Mouse (Mus musculus) CD4-positive, CD25-positive, alpha-beta regulatory T cell, adult 4 months (primary cell): ENCODE results near the gene Pigk. TPM values are rescaled to one million over a fixed set of nuclear protein-coding genes. Genes with fewer than 3 reads are reported as not detected.
"Not testable (repeated sequence)": the region's sequence is repeated elsewhere in the genome, so short reads cannot be mapped to it uniquely, and the experiment has no call there.

Experiments
- ATAC-seq: one replicate; pipeline ENCODE4 v1.8.0; 2017
- polyA plus RNA-seq, 2 experiments: library from polyadenylated mRNA; unstranded; fragments of 100-300 nt; shearing (Covaris generic); gene quantifications; one replicate each; pipeline ENCODE4 v1.2.1; 2017

Pigk gene
- 10 to 100 TPM; 51.1 to 60.6 TPM for polyA plus RNA-seq

DNA sequence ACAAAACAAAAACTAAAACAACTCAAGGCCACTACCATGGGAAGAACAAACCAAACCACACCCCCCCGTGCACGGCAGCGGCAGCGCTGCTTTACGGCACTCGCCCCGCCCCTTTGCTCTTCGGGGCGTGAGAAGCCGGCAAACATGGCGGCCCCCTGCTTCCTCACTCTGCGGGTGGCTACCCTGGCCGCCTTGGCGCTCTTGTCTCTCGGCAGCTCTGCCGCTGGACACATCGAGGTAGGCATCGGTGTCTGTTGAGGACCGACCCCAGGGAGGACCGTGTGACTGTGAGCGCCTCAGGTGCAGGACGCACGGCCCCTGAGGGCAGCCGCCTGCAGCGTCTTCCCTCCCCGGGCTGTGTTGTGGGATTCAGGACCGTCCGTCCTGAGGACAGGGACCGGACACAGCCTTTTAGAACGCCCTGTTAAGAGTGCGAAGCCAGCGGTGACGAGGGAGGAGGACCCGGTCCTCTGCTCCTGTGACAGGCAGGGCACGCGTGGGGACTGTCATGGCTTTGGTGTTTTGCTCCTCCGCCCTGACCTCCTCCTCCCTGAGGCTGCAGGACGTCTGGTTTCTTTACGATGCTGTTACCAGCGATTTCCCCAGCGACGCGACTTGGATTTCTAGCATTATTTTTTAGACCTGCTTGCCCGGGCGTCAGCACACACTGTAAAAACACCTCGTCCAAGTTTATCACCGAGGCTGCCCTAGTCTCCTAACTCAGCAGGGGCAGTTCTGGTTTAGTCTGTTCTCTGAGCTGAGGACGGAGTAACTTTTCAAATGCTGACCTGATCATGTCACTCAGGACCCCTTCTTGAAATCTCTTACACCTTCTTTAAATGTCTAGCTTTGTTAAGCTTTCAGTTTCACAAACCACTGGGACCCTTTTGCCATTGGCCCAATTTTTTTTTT, at the start of gene Pigk:
TSS of gene Pigk (plus strand) at position 110 of the 912 bp plus-strand sequence.
- peak; percentile 93 for ATAC-seq

DNA sequence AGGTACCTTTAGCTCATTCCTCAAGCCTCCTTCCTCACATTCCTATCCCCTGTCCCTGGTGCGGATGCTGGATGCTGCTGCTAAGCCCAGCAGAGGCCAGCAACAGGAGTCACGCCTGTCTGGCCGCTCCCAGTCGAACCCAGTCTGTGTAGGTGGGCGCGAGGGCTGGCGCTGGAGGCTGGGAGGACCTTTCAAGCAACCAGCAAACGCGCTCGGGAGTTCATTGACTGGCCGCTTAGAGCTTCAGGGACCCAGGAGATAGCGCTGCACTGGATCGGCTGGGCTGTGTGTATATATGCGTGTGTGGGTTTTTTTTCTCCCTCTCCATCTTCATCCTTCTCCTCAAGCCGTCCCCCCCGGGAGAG, 46.9 kb upstream of the Pigk start:
- no peak for ATAC-seq

DNA sequence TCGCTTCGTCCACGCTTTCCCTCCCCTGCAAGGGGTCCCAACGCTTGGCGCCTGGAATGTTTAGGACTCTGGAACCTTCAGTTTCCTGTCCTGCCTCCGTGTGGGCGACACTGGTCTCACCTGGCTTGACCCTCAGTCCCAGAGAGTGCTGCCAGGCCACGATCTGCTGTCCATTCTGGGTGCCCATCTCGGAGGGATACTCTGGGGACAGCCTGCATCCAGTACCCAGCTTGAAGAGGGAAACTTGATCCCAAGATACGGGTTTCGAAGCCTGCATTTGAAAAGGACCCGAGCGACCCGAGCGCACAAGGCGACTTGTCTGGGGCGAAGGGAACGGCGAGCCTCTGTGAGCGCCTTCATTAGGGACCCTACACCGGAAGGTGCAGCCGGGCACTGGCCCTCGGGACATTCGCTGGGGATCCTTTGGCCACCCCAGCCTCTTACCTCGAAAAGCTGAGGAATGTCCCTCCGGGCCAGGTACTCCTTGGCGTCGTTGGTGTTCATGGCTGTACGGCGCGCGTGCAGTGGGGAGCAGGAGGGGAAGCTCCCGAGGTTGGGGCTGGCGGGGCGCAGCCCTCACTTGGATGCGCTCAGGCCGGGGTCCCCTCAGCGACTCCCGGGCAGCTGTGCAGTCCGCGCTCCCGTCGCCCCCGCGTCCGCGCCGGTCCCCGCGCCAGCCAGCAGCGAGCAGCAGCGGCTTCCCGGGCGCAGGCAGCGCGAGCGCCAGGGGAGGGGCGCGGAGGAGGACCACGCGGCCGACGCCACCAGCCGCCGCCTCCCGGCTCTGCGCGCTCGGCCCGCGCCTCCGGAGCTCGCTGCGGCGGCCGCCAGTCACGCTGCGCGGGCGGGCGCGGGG, 46.3 kb upstream of the Pigk start:
- no peak for ATAC-seq

DNA sequence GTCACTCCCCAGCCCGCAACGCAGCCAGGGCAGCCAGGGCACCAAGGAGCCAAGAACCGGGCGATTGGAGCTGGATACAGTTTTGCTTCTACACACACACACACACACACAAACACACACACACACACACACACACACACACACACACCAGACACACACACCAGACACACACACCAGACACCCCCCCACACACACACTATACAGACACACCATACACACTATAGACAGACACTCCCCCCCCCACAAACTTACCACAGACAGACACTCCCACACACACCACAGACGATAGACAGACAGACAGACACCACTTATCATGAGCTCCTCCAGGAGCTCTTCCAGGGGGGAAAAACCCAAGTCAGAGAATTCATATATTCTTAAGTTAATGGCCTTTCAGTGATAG, 45.7 kb upstream of the Pigk start, which contains the start of gene Ak5:
TSS of gene Ak5 (minus strand) at position 122 of the 400 bp plus-strand sequence.
- ATAC-seq = no peak

DNA sequence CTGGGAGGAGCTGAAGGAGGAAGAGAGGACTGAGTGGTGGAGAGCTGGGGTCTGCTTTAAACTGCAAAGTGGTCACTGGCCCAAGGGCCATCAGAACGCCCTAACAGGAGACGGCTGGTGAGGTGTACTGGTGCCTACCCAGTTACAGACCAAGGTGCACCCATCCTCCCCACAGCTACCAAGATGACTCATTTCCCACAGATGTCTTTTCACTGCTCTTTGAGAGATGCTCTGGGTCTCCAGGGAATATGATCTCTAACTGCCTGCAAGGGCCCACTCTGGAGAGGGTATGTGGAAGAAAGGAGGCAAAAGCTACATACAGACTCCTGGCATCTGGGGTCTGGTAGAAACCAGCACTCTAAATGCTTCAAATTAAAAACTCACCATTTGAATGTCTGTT, 45.1 kb upstream of the Pigk start:
- ATAC-seq = no peak

DNA sequence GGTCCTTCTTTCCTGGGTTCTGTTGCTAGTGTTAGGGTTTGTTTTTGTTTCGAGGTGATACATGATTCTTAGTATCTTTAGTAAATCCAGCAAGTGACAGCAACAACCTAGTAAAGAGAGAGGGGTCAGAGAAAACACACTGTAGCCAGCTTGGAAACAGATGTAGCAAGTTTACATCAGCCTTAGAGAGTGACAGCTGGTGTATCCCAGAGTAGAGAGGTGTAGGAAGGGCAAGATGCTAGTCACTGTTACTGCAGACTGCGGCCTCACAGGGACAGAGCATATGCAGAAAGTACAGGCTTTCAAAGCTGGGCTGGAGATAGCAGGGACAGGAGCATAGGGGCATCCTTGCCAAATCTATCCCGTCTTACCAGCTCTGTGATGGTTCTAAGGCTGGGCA, 44.1 kb upstream of the Pigk start:
- ATAC-seq = no peak

DNA sequence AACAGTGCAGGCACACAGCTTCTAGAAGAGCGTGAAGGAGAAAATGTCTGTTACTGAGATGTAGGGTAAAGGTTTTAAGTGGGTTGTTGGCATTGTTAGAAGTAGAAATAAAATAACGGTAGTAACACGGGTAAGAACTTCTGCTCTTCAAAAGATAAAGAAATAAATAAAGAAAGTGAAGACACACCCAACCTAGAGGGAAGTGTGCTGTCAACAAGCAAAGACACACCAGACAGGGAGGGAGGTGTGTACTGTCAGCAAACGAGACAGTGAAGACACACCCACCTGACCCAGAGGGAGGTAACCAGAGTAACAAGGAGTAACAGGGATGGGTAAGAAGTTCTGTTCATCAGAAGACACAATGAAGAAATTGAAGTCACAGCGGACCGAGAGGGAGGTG, 39.2 kb upstream of the Pigk start:
- no peak for ATAC-seq

DNA sequence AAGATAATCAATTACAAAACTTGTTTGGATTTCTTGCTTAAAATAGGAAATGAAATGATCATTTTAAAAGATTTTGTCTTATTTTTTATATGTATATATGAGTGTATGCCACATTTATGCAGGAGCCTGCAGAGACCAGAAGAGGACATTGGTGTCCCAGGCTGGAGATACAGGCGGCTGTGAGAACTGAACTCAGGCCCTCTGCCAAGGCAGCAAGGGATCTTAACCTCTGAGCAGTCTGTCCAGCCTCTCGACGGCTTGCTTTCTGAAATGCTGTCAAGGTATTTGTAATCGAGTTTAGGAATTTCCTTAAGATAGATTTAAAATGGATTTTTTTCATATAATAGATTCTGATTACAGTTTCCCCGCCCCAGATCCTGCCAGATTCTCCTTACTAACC, 25.4 kb upstream of the Pigk start:
- ATAC-seq = no peak

DNA sequence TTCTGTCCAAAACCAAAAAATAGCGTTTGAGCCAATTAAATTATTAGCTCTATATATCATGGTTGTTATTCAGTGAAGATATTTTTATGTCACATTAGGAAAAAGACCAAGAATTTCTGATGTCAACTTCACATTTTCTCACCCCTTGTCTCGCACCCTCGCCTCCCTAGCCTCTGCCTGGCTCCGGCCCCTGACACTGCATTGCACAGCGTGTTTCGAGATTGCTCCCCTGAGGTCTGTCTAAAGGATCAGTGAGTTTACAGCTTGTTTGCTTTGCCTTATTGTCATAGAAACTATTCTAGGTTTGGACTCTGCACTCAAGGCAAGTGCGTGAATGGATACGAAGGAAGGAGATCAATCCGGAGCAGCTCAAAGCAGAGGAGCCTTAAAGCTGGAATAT, 24.8 kb upstream of the Pigk start:
- no peak for ATAC-seq

DNA sequence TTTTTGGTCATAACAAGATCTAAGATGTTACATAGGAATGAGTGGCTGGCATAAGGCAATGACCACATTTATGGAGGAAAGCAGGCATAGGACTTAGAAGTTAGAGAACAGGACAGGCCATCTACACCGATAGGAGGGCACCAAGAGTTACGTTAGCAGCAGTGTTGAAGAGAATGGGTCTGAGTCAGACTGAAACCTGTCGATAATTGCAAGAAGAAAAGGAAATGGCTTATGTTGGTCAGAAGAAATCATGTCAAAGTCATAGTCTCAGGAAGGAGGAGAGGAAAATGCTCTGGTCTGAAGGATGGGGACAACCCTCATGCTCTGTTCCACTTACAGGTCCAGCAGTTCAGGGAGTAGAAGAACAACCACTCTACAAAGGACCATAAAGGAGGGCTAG, 18.9 kb upstream of the Pigk start:
- no peak for ATAC-seq

DNA sequence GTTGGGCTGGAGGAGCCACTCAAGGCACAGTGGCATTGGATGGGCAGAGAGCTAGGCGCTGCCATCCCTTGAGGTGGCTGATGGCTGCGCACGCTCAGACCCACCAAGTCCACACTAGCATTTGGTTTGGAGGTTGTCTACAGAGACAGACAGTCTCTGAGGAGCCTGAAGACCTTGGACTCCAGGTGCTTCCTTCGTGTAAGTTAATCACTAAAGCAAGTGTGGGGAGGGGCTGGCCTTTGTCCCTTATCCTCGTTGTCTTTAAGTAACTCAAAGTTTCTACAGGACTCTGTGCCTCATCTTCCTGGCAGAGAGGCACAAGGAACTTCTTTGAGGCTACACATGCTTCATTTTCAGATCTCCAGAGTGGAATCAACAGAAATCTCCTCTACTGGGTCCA, 15.9 kb upstream of the Pigk start:
- no peak for ATAC-seq

DNA sequence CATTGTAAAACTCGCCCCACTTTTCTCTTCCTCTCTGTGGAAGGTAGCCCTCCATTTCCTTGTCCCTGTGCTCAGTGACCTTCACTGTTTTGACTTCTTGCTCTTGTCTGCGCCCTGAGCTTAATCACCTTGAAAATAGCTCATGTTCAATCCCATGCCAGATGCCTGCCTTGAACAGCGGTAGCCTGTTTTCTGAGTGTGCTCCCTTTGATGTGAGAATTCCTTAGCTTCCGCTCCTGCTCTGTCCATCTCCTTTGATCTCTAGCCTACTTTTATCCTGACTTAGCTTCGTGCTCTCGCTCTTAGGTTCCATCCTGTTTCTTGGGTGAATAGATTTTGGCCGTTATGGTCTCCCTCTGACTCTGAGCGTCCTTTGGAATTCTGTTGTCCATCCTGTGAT, 14.6 kb upstream of the Pigk start:
- no peak for ATAC-seq

DNA sequence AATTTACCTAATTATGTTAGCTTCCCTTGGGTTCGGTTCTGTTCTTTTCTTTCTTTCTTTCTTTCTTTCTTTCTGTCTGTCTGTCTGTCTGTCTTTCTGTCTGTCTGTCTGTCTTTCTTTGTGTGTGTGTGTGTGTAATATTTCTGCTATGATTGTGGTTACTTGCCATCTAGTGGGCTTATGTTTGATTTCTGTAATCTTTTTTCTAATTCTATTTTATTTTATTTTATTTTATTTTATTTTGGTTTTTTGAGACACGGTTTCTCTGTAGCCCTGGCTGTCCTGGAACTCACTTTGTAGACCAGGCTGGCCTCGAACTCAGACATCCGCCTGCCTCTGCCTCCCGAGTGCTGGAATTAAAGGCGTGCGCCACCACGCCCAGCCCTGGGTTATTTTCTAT, 12.4 kb upstream of the Pigk start:
- not testable (repeated sequence) for ATAC-seq

DNA sequence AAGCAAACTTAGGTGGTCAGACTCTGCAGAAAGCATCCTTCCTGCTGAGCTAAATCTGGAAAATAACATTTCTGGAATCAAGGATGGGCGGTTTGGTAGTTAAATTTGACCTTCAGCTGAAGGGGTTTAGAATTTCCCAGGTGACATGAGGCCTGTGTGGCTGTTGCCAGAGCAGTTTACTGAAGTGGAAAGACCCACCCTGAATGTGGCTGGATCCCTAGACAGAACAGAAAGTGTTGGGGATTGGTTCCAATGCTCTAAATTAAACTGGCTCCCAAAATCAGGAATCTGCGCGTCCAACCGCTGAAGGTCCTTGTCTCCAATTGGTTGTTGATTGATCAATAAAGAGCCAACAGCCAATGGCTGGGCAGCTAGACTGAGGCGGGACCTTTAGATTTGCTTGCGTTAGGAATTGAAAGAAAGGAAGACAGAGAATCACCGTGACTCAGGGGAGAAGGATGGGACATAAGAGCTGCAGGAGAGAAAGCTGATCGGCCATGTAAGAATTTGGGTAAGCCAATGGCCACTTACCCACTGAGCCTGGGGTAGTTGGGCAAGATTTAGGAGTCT, 11.5 kb upstream of the Pigk start:
- no peak for ATAC-seq

DNA sequence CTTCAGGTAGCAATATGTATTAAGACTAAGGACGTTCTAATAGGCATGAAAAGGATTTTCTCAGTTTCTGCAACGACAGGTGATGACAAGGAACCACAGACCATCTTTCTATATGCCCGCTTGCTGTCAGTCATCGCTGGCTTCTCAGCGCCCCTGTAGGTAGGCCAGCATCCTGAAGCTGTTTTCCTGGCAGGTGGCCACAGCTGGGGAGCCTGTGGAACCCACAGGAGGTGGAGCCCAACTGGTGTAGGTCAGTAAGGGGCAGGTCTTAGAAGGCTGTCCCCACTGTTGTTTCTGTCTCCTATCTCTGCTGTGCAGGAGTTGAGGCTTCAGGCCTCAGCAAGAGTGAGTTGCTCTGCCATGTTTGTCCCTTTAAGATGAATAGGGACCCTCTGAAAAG, 8.1 kb upstream of the Pigk start:
- ATAC-seq = no peak

DNA sequence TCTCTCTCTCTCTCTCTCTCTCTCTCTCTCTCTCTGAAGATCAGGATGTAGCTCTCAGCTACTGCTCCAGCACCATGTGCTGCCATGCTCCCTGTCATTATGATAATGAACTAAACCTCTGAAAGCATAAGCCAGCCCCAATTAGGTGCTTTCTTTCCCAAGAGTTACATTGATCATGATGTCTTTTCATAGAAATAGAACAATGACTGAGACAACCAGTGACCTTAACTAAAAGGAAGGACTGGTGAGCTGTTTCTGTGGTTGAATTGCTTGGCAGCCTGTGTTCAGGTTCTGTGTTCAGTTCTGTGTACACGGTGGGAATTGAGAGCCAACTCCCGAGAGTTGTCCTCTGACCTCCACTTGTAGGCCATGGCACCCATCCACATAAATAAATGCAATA, 7.0 kb upstream of the Pigk start:
- no peak for ATAC-seq

DNA sequence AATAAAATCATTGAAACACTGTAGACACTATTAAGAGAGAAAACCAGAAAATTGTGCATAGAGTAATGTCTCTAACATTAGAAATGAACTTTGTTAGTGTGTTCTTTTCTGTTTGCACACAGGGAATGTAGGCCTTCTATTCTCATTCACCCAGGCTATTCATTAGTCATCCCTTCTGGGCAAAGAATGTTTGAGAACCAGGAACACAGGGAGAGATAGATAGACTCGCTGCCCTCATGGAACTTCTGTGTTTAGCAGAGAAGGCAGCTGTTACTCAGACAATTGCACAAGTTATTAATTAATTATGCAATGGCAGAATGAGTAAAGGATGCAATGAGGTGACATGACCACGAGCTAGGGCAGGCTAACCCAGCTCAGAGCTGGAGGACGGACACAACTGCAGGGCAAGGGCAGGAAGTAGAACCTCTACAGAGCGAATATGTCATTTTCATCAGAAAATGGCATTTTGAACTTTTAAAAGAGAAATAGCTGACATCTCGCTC, 6.5 kb upstream of the Pigk start:
- no peak for ATAC-seq

DNA sequence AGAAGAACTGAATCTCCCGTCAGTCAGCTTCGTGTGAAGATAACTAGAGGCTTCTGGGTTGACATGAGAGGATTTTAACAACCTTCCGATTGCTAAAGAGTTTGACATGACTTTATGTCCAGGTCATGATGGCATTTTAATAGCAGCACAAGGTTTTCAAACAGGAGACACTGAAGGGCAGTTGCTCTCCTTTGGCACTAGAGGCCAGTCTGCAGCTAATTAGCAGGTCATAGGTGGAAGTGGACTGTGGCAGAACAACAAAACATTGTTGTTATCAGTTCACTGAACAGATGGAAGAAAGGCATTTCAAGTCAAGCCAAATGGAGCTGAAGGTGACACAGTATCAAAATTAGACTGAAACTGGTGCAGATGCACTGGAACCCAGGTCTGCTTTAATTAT, 4.0 kb upstream of the Pigk start:
- no peak for ATAC-seq

DNA sequence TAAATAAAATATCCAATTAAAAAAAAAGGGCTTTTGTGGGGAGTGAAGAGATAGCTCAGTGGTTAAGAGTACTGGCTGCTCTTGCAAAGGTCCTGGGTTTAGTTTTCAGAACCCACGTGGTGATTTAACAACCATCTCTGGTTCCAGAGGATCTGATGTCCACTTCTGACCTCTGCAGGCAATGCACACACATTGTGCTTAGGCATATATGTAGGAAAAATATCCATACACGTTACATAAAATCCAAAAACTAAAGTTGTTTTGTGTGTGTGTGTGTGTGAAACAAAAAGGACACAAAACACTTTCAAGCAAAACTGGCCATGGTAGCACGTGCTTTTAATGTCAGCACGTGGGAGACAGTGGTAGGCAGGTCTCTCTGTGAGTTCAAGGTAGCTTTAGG, 943 bp upstream of the Pigk start:
- no peak for ATAC-seq

DNA sequence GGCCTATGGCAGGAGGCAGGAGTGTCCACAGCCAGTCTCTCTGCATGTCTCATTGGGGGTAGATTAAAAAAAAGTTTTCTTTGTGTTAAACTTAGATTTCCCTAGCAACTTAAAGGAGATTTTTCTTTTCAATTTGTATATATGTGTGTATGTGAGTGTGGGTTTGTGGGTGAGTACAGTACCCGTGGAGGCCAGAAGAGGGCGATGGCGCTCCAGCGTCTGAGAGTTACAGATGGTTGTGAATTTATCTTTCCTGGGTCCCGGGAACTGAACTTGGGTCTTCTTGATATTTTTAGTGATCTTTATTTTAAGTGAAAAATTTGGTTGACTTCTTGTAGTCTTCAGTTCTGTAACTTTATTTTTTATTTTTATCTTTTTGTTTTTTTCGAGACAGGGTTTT, 7.4 kb downstream of the Pigk start:
- ATAC-seq = no peak

DNA sequence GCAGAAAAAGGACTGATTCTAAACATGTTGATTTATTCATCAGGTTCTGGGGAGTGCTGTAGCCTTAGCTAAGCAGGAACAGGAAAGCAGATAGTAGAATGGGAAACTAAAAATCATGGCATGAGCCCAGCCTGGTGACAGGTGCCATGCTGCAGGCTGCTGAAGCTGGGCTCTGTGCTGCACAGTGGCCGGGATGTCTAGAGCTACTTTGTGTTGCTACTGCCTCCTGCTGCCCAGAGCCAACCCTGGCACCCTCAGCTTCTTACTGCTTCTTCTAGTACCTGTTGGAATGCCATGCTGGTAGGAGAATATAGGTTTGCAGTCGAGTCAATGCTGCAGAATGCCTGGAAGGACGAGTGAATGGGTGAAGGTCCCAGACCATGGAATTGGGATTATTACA, 8.9 kb downstream of the Pigk start:
- ATAC-seq = no peak

DNA sequence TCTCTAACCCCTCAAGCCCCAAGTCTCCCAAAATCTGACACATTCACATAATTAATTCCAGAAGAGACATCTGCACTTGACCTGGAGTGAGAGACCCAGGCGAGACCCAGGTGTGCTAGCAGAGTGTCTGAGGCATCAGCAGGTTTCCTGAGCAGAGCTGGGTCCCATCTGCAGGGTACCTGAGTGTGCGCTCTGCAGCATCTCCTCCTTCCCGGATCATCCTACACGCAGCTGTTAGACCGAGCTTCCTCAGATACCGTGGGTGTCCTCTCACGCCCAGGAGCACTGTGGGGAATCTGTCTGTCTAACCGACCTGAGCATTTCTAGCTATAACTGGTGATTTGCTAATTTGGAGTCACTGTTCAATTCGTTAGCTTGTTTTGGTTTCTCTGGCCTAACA, 10.5 kb downstream of the Pigk start:
- no peak for ATAC-seq

DNA sequence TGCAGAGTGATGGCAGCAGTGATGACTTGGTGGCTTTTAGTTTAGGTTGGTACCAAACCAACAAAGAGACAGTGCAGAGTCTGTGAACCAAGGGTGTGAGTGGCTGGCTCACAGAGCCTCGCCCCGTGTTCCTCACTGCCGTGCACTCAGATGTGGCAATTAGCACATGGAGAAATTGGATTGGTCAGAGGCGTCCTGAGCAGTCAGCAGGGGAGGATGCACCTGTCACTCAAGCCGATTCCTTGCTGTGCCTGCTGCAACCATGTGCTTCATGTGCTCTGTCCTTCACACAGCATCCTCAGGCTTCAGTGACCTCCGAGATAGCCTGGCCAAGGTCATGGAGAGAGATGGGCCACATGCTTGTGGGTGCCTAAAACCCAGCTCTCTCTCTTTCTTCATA, 14.3 kb downstream of the Pigk start:
- no peak for ATAC-seq
